Mouse (Mus musculus): Measurements from ENCODE around the gene Gm47995.

DNA sequence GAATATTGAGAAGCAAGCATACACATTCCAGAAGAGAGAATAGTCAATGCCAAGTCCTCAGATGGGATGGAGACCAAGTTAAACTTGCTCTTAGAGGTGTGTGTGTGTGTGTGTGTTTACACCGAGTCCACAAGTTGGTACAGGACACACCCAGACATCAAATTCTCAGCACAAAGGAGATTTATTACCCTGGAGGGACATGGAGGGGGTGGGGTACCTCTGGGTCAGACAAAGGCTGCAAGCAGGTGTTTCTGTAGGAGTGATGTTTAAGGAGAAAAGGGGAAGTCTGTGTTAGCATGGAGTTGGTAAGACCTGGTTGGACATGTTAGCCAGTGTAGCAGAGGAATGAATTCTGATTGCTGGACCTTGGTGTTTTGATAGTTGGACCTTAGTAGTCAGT lies 17.7 kb downstream of the Gm47995 start:
- no peak for TF ChIP-seq CTCF (IDR thresholded peaks at IDR 0.05; ENCODE audit: low read depth)
- no peak for TF ChIP-seq EP300 (IDR thresholded peaks at IDR 0.05; ENCODE audit: low read depth)

Data from liver, postnatal 0 days (tissue).